Mouse (Mus musculus) forebrain, postnatal 0 days (tissue): ENCODE measurements around the gene Dtnb. TPM values are rescaled to one million over a fixed set of nuclear protein-coding genes. Genes with fewer than 3 reads are reported as not detected.

Source experiments
- ATAC-seq: fragments of 200-750 bp; cut with Nextera tagmentation; 2 replicates; pipeline ENCODE4 v1.8.0; 2017; ENCODE audit warnings: mild to moderate bottlenecking, moderate library complexity
- DNase-seq: peaks from one replicate; pipeline ENCODE4 v3.0.0-alpha.2; 2015
- H3K27ac ChIP-seq: fragments of 300-500 bp; sonication (generic); 2 replicates; pipeline ENCODE4 v1.5.1; 2014; ENCODE audit warnings: low read depth, mild to moderate bottlenecking, antibody characterized with exemption, low read length, moderate library complexity, mixed read lengths
- H3K27me3 ChIP-seq: fragments of 300-500 bp; sonication (generic); 2 replicates; pipeline ENCODE4 v1.6.1; 2014; ENCODE audit warnings: mild to moderate bottlenecking, low read length, mixed read lengths; ENCODE audit not compliant: insufficient read depth
- H3K36me3 ChIP-seq: fragments of 300-500 bp; sonication (generic); 2 replicates; pipeline ENCODE4 v1.6.1; 2014; ENCODE audit warnings: mild to moderate bottlenecking, moderate library complexity; ENCODE audit not compliant: insufficient read depth
- H3K4me1 ChIP-seq: fragments of 300-500 bp; sonication (generic); 2 replicates; pipeline ENCODE4 v1.6.1; 2014; ENCODE audit warnings: antibody characterized with exemption; ENCODE audit not compliant: insufficient read depth
- H3K4me2 ChIP-seq: fragments of 300-500 bp; sonication (generic); 2 replicates; pipeline ENCODE4 v1.6.1; 2014; ENCODE audit warnings: low read depth, mild to moderate bottlenecking, moderate library complexity
- H3K4me3 ChIP-seq: fragments of 300-500 bp; sonication (generic); 2 replicates; pipeline ENCODE4 v1.5.1; 2014; ENCODE audit warnings: low read depth, low read length, mixed read lengths
- H3K9ac ChIP-seq: fragments of 300-500 bp; sonication (generic); 2 replicates; pipeline ENCODE4 v1.6.1; 2014; ENCODE audit warnings: mild to moderate bottlenecking
- H3K9me3 ChIP-seq: fragments of 300-500 bp; sonication (generic); 2 replicates; pipeline ENCODE4 v1.6.1; 2016; ENCODE audit warnings: low read length
- CTCF ChIP-seq: sonication (generic); IDR thresholded peaks from 2 replicates; pipeline ENCODE4 v1.5.1; 2016; ENCODE audit warnings: antibody characterized with exemption, control low read depth, low read depth
- whole genome bisulfite sequencing: fragments of 180-500 bp; shearing (Covaris S2); extraction: QIAGEN DNeasy Blood & Tissue Kit; methylation state at CpG from one replicate; pipeline ENCODE4 v1.1.7; 2014; 5-methylcytosine and 5-hydroxymethylcytosine counted together
- polyA plus RNA-seq: library from polyadenylated mRNA; unstranded; fragments of >200 nt; fragmentation: Nextera tagmentation; extraction: Ambion mirVana; gene quantifications from 2 replicates; pipeline ENCODE4 v1.2.1, GENCODE M21; 2015
- total RNA-seq: library from RNA; depleted of rRNA; stranded (reverse); fragments of >200 nt; gene quantifications from 2 replicates; pipeline ENCODE4 v1.2.3, GENCODE M21; 2014

The Dtnb gene
- total and polyA plus RNA-seq, 2 experiments from 2014 or later = 45.7 to 51.0 TPM

- 66% methylated on average over 10 of the region's 10 CpGs for WGBS
- Histone ChIP-seq H3K4me2 (no peak overlapping the region), H3K4me1 (no peaks in the 10 kb centered on the region), H3K9me3 (no peaks in the 10 kb centered on the region), H3K27me3 (no peaks in the 10 kb centered on the region), H3K36me3 (0 out of 2 replicates have a peak, but pooled peaks cover 4% of the 10 kb centered on the region), H3K4me3 (no peak overlapping the region), H3K9ac (no peak overlapping the region), H3K27ac (no peak overlapping the region)
- TF ChIP-seq CTCF = no peak
- DNase-seq (no peak), ATAC-seq (no peak)
Measured at GRCm38 (mm10) chr12:3657786-3658185, 85.6 kb downstream of the Dtnb start.

- H3K9me3 ChIP-seq = no peaks in the 10 kb centered on the region
- no peak for DNase-seq
- no peak overlapping the region for H3K4me2 ChIP-seq
- TF ChIP-seq CTCF = no peak
- no peak overlapping the region for H3K9ac ChIP-seq
- H3K27me3 ChIP-seq = no peaks in the 10 kb centered on the region
- H3K27ac ChIP-seq = no peak overlapping the region
- no peak overlapping the region for H3K4me3 ChIP-seq
- 0 out of 2 replicates have a peak, but pooled peaks cover 4% of the 10 kb centered on the region for H3K36me3 ChIP-seq
- H3K4me1 ChIP-seq = no peaks in the 10 kb centered on the region
- ATAC-seq = no peak
- 93% methylated on average over 4 of the region's 4 CpGs for WGBS
Measured at GRCm38 (mm10) chr12:3659554-3660311, 87.6 kb downstream of the Dtnb start.

DNA sequence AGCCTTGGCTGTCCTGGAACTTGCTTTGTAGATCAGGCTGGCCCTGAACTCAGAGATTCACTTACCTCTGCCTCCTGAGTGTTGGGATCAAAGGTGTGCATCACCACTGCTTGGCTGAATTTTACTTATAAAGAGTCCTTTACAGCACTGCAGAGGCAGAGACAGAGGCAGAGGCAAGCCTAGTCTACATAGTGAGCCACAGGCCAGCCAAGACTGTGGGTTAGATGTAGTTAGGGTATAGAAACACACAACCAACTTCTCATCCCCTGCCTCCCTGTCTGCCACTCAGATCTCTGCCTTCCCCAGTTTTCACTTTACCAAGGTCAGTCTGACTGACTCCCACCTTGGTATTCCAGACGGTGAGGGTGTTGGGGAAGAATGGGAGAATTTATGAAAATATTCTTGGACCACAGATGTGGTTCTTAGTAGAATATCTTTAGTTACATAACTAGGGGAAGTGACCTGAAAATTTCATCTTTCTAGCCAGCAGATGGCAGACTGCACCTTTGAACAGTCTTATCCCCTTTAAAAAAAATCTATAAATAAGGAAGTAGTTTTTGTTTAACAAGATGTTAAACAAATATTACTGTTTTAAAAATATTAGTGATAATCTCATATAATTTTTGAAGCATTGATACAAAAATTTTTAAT lies 88.9 kb downstream of the Dtnb start:
- no peak overlapping the region for H3K4me3 ChIP-seq
- TF ChIP-seq CTCF = peak; percentile 59
- H3K36me3 ChIP-seq = 0 out of 2 replicates have a peak, but pooled peaks cover 4% of the 10 kb centered on the region
- H3K4me2 ChIP-seq = no peak overlapping the region
- DNase-seq = peak; percentile 68
- 0 out of 2 replicates have a peak, but pooled peaks have one; percentile 56 for ATAC-seq
- no peak overlapping the region for H3K9ac ChIP-seq
- H3K4me1 ChIP-seq = no peaks in the 10 kb centered on the region
- H3K27me3 ChIP-seq = no peaks in the 10 kb centered on the region
- WGBS = 78% methylated on average over 1 of the region's 1 CpGs
- no peak overlapping the region for H3K27ac ChIP-seq
- no peaks in the 10 kb centered on the region for H3K9me3 ChIP-seq

DNA sequence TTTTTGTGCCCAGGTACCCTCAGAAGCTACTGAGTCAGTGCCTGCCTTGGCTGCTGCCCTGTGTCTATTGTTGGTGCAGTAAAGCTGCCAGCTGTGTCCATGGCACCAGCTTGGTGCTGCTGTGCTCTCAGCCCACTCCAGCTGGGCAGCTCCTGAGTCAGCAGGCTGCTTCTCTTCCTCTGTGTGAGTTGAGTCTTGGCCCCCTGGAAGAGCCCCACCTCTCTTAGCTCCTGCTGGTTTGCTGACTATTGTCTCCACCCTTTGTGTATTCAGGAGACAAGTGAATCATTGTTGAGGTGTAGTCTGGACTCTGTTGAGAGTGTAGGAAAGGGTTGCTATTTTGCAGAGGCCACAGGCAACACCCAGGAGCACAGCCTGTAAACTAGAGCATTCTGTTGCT lies 90.5 kb downstream of the Dtnb start:
- peak; percentile 50; the same call in 1 of the 2 replicates for ATAC-seq
- H3K4me3 ChIP-seq = no peak overlapping the region
- DNase-seq = no peak

GRCm38 (mm10) chr12:3663386-3663785 lies 91.2 kb downstream of the Dtnb start:
- no peak overlapping the region for H3K4me3 ChIP-seq
- no peak overlapping the region for H3K27ac ChIP-seq
- H3K4me2 ChIP-seq = no peak overlapping the region
- H3K9ac ChIP-seq = no peak overlapping the region
- no peaks in the 10 kb centered on the region for H3K9me3 ChIP-seq
- no peaks in the 10 kb centered on the region for H3K27me3 ChIP-seq
- 0 out of 2 replicates have a peak, but pooled peaks cover 4% of the 10 kb centered on the region for H3K36me3 ChIP-seq
- no peak for TF ChIP-seq CTCF
- no peaks in the 10 kb centered on the region for H3K4me1 ChIP-seq
- ATAC-seq = no peak
- 89% methylated on average over 7 of the region's 7 CpGs for WGBS
- DNase-seq = no peak

More for the DNA sequence above, 90.5 kb downstream of the Dtnb start:
- Histone ChIP-seq H3K36me3 (0 out of 2 replicates have a peak, but pooled peaks cover 4% of the 10 kb centered on the region), H3K4me2 (no peak overlapping the region), H3K9me3 (no peaks in the 10 kb centered on the region), H3K27me3 (no peaks in the 10 kb centered on the region), H3K9ac (no peak overlapping the region), H3K4me1 (no peaks in the 10 kb centered on the region), H3K27ac (no peak overlapping the region)
- no peak for TF ChIP-seq CTCF

GRCm38 (mm10) chr12:3669971-3670381 lies 97.8 kb downstream of the Dtnb start:
- Histone ChIP-seq H3K36me3 (no peaks in the 10 kb centered on the region; the same call in 1 of the 2 replicates), H3K4me3 (no peak overlapping the region), H3K27ac (no peak overlapping the region), H3K4me2 (no peak overlapping the region), H3K9me3 (no peaks in the 10 kb centered on the region), H3K9ac (no peak overlapping the region), H3K4me1 (no peaks in the 10 kb centered on the region), H3K27me3 (no peaks in the 10 kb centered on the region)
- ATAC-seq (no peak), DNase-seq (no peak)
- no peak for TF ChIP-seq CTCF
- WGBS = 47% methylated on average over 5 of the region's 5 CpGs

- Histone ChIP-seq H3K4me3 (no peak overlapping the region), H3K4me2 (no peak overlapping the region), H3K4me1 (no peaks in the 10 kb centered on the region), H3K36me3 (no peaks in the 10 kb centered on the region; the same call in 1 of the 2 replicates), H3K9ac (no peak overlapping the region), H3K27me3 (no peaks in the 10 kb centered on the region), H3K27ac (no peak overlapping the region), H3K9me3 (no peaks in the 10 kb centered on the region)
- WGBS = 68% methylated on average over 4 of the region's 4 CpGs
- ATAC-seq (no peak), DNase-seq (no peak)
- no peak for TF ChIP-seq CTCF
Measured at GRCm38 (mm10) chr12:3671117-3671516, 98.9 kb downstream of the Dtnb start.
